25 mouse cellular contexts compared by ENCODE assay signal in the genomic region with DNA sequence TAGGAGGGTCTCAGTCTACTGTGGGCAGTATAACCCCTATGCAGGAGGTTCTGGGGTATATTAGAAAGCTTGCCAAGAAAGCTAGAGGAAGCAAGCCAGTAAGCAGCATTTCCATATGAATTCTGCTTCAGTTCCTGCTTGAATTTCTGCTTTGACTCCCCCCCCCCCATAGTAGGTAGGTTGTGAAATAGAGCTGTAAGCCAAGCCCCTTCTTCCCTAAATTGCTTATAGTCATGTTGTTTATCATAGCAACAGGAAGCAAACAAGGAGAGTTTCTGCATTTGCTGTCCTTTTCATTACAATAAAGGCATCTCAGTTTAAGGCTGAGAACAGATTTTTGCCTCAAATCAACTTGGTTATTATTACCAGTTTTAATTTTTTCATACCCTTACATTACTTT.
"Had no signal": no experiment of that assay in that cellular context is flagged by ENCODE, and none has a peak within 500 bp of the region (broad histone marks: within the 10 kb centered on the region; RNA-seq: fewer than 3 reads in every experiment).

No protein-coding gene starts in this region.

- DNase-seq: gastrocnemius, postnatal 14 days; gastrocnemius, postnatal 36 days; heart, adult 18-20 months; heart, postnatal 10 days; heart, postnatal 4 days; kidney, adult 18-20 months; kidney, adult 8-10 months; kidney, postnatal 10 days; kidney, postnatal 25 days; kidney, postnatal 4 days; left cerebral cortex, postnatal 4 days had no signal

- H3K27ac ChIP-seq: heart, embryonic 10.5 days; hindbrain, embryonic 10.5 days; hindbrain, embryonic 12.5 days; hindbrain, embryonic 14.5 days; intestine, embryonic 15.5 days; layer of hippocampus, adult 2 months; left cerebral cortex, adult 2 months; limb, embryonic 13.5 days; limb, embryonic 15.5 days had no signal

- H3K4me2 ChIP-seq: heart, embryonic 12.5 days; hindbrain, embryonic 12.5 days; hindbrain, embryonic 14.5 days; intestine, embryonic 15.5 days; limb, embryonic 13.5 days; limb, embryonic 15.5 days; liver, embryonic 11.5 days had no signal

- H3K4me1 ChIP-seq: heart, embryonic 10.5 days; hindbrain, embryonic 10.5 days; intestine, embryonic 15.5 days; limb, embryonic 13.5 days; limb, embryonic 15.5 days had no signal

- H3K36me3 ChIP-seq: heart, embryonic 10.5 days; heart, embryonic 12.5 days; hindbrain, embryonic 10.5 days; hindbrain, embryonic 12.5 days; intestine, embryonic 15.5 days; limb, embryonic 13.5 days; limb, embryonic 15.5 days had no signal

- ATAC-seq: hindbrain, embryonic 16.5 days; inflammation-experienced regulatory T-cells, adult 6 months; intestine, embryonic 15.5 days; intestine, postnatal 0 days had no signal

- H3K27me3 ChIP-seq: heart, embryonic 12.5 days; hindbrain, embryonic 12.5 days; intestine, embryonic 15.5 days; limb, embryonic 13.5 days; limb, embryonic 15.5 days had no signal

- H3K9me3 ChIP-seq: heart, embryonic 10.5 days; heart, embryonic 12.5 days; hindbrain, embryonic 10.5 days; hindbrain, embryonic 12.5 days; intestine, embryonic 15.5 days; limb, embryonic 13.5 days; limb, embryonic 15.5 days had no signal

- H3K9ac ChIP-seq: heart, embryonic 12.5 days; hindbrain, embryonic 12.5 days; hindbrain, embryonic 14.5 days; intestine, embryonic 15.5 days; limb, embryonic 13.5 days; limb, embryonic 15.5 days had no signal

- H3K4me3 ChIP-seq: heart, embryonic 10.5 days; heart, embryonic 12.5 days; hindbrain, embryonic 10.5 days; hindbrain, embryonic 12.5 days; intestine, embryonic 15.5 days; layer of hippocampus, adult 2 months; left cerebral cortex, adult 2 months; limb, embryonic 13.5 days; limb, embryonic 15.5 days had no signal
